Mouse (Mus musculus) testis, adult 2 months (tissue): ENCODE results near the gene Ang2.
"Not testable (repeated sequence)": the region's sequence is repeated elsewhere in the genome, so short reads cannot be mapped to it uniquely, and the experiment has no call there.

Experiments
- CTCF ChIP-seq: fragments of 200-500 bp; IDR thresholded peaks from 2 replicates; pipeline ENCODE4 v1.5.1; 2012; ENCODE audit warnings: low read depth, mild to moderate bottlenecking, inconsistent platforms, low read length, moderate library complexity; ENCODE audit not compliant: control insufficient read depth, insufficient read depth, insufficient replicate concordance
- POLR2A ChIP-seq: fragments of 200-500 bp; IDR thresholded peaks from 2 replicates; pipeline ENCODE4 v1.6.1; 2012; ENCODE audit warnings: low read depth, mild to moderate bottlenecking, inconsistent platforms, low read length, moderate library complexity; ENCODE audit not compliant: control insufficient read depth

GRCm38 (mm10) chr14:51237488-51237887 lies 38.5 kb upstream of the Ang2 start:
- not testable (repeated sequence) for TF ChIP-seq POLR2A, CTCF
